Mouse (Mus musculus): ENCODE data around the gene Cat.

Cat gene

GRCm38 (mm10) chr2:103484617-103485401 is at the start of gene Cat:
Gene Cat, minus strand, starts transcription at chr2:103485160.
- DNase-seq (ENCODE audit: low read depth, low spot score): peak; percentile 97

GRCm38 (mm10) chr2:103525596-103525995 is 40.6 kb upstream of the Cat start:
- DNase-seq (ENCODE audit: low read depth, low spot score): no peak

GRCm38 (mm10) chr2:103516472-103516871 is 31.5 kb upstream of the Cat start:
- DNase-seq (ENCODE audit: low read depth, low spot score): no peak

GRCm38 (mm10) chr2:103515513-103516180 is 30.7 kb upstream of the Cat start:
- no peak for DNase-seq (ENCODE audit: low read depth, low spot score)

- DNase-seq (ENCODE audit: low read depth, low spot score): no peak
Observed at GRCm38 (mm10) chr2:103512066-103512795, 27.3 kb upstream of the Cat start.

GRCm38 (mm10) chr2:103511631-103512030 is 26.7 kb upstream of the Cat start:
- no peak for DNase-seq (ENCODE audit: low read depth, low spot score)

GRCm38 (mm10) chr2:103511042-103511441 is 26.1 kb upstream of the Cat start:
- no peak for DNase-seq (ENCODE audit: low read depth, low spot score)

- no peak for DNase-seq (ENCODE audit: low read depth, low spot score)
Observed at GRCm38 (mm10) chr2:103507651-103508050, 22.7 kb upstream of the Cat start.

- no peak for DNase-seq (ENCODE audit: low read depth, low spot score)
Observed at GRCm38 (mm10) chr2:103505956-103506355, 21.0 kb upstream of the Cat start.

GRCm38 (mm10) chr2:103504463-103504862 is 19.5 kb upstream of the Cat start:
- DNase-seq (ENCODE audit: low read depth, low spot score): no peak

GRCm38 (mm10) chr2:103500769-103501168 is 15.8 kb upstream of the Cat start:
- DNase-seq (ENCODE audit: low read depth, low spot score): no peak

GRCm38 (mm10) chr2:103495633-103496418 is 10.9 kb upstream of the Cat start:
- peak; percentile 80 for DNase-seq (ENCODE audit: low read depth, low spot score)

GRCm38 (mm10) chr2:103493827-103494226 is 8.9 kb upstream of the Cat start:
- DNase-seq (ENCODE audit: low read depth, low spot score): no peak

- no peak for DNase-seq (ENCODE audit: low read depth, low spot score)
Observed at GRCm38 (mm10) chr2:103492526-103492925, 7.6 kb upstream of the Cat start.

GRCm38 (mm10) chr2:103483986-103484520 is 907 bp downstream of the Cat start:
- peak; percentile 56 for DNase-seq (ENCODE audit: low read depth, low spot score)

- peak; percentile 52 for DNase-seq (ENCODE audit: low read depth, low spot score)
Observed at GRCm38 (mm10) chr2:103483289-103483985, 1.5 kb downstream of the Cat start.

GRCm38 (mm10) chr2:103481314-103482231 is 3.4 kb downstream of the Cat start:
- DNase-seq (ENCODE audit: low read depth, low spot score): no peak

- no peak for DNase-seq (ENCODE audit: low read depth, low spot score)
Observed at GRCm38 (mm10) chr2:103480871-103481270, 4.1 kb downstream of the Cat start.

- DNase-seq (ENCODE audit: low read depth, low spot score): peak; percentile 26
Observed at GRCm38 (mm10) chr2:103480240-103480639, 4.7 kb downstream of the Cat start.

- DNase-seq (ENCODE audit: low read depth, low spot score): no peak
Observed at GRCm38 (mm10) chr2:103478326-103478725, 6.6 kb downstream of the Cat start.

All from A20 (cell line).